Mouse (Mus musculus) bone marrow macrophage, adult 2 months (primary cell): ENCODE data around the gene Zbtb16. TPM values are rescaled to one million over a fixed set of nuclear protein-coding genes. Genes with fewer than 3 reads are reported as not detected.

ENCODE experiments used
- H3K27ac ChIP-seq: 2 replicates; pipeline ENCODE4 v1.5.1; 2012; ENCODE audit warnings: low read depth, low read length; ENCODE audit not compliant: insufficient read depth
- H3K4me1 ChIP-seq: 2 replicates; pipeline ENCODE4 v1.6.1; 2012; ENCODE audit warnings: low read length; ENCODE audit not compliant: control insufficient read depth, insufficient read depth
- H3K4me3 ChIP-seq: 2 replicates; pipeline ENCODE4 v1.5.1; 2012; ENCODE audit warnings: mild to moderate bottlenecking, low read length, moderate library complexity; ENCODE audit not compliant: insufficient read depth
- CTCF ChIP-seq: IDR thresholded peaks from 2 replicates; pipeline ENCODE4 v1.5.1; 2012; ENCODE audit warnings: low read depth, mild to moderate bottlenecking, low read length, moderate library complexity
- POLR2A ChIP-seq: IDR thresholded peaks from 2 replicates; pipeline ENCODE4 v1.6.1; 2012; ENCODE audit warnings: mild to moderate bottlenecking, low read depth, low read length, borderline replicate concordance
- polyA plus RNA-seq: library from polyadenylated mRNA; stranded (reverse); fragments of >200 nt; gene quantifications from 2 replicates; pipeline ENCODE4 v1.2.4, GENCODE M21; 2012; ENCODE audit not compliant: missing spikeins, insufficient read depth, insufficient read length

Zbtb16 gene
- polyA plus RNA-seq, 1 experiment, result 2.9 TPM

DNA sequence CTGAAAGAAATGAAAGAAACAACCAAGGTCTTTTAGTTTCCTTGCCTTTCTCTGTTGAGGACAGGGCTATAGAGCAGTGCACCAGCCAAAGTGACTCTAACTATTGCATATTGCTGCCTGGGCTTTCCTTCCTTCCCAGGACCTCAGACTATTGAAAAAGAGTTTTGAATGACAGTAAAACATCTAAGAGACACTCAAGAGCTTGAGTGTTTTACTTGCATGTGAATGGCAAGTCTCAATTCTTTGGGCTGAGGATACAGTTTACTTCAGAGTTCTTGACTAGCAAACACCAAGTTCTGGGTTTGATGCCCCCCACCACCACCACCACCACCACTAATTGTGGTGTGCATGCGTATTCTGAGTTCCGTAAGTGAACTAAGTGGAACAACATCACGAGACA lies 3.5 kb upstream of the Zbtb16 start:
- Histone ChIP-seq H3K4me3 (no peak overlapping the region), H3K27ac (no peak overlapping the region), H3K4me1 (no peaks in the 10 kb centered on the region)
- no peak for TF ChIP-seq CTCF
- no peak for TF ChIP-seq POLR2A

DNA sequence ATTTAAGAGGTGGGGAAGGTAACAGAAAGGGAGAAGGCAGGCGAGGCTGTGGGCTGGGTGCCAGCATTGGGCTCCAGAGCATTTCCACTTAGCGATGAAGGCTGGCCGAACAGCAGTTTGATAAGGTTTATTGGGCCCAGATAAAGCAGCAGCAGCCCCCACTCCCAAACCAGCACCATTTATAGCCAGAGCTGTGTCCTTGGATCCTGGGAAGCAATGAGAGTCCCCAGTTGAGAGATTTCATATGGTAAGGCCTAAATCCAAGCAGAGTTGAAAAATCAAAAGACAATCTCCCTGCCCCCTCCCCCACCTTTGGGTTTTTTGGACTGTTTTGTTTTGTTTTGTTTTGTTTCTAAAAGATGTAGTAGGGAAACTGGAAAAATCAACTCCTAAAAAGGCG lies 2.3 kb upstream of the Zbtb16 start:
- no peaks in the 10 kb centered on the region for H3K4me1 ChIP-seq
- no peak for TF ChIP-seq POLR2A
- no peak for TF ChIP-seq CTCF
- H3K27ac ChIP-seq, result no peak overlapping the region
- no peak overlapping the region for H3K4me3 ChIP-seq

DNA sequence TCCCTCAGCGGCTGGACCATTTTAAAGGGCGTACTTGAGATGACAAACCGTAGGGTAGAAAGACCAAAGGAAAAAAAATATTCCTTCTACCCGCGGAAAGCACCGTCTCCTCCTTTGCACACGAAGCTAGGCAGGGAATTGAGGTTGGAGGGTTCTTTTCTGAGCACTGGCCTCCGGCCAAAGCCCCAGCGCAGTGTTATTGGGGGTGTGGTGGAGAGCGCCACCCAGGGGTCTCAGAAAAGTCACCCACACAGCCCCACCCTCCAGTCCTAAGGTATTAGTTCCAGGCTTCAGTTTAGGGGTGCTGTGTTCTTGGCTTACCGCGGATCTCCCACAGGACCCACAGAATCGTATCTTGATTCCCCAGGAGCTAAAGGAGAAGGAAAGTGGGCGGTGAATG lies 1.2 kb upstream of the Zbtb16 start:
- Histone ChIP-seq H3K4me1 (no peaks in the 10 kb centered on the region), H3K4me3 (no peak overlapping the region), H3K27ac (no peak overlapping the region)
- no peak for TF ChIP-seq POLR2A
- TF ChIP-seq CTCF, result no peak

DNA sequence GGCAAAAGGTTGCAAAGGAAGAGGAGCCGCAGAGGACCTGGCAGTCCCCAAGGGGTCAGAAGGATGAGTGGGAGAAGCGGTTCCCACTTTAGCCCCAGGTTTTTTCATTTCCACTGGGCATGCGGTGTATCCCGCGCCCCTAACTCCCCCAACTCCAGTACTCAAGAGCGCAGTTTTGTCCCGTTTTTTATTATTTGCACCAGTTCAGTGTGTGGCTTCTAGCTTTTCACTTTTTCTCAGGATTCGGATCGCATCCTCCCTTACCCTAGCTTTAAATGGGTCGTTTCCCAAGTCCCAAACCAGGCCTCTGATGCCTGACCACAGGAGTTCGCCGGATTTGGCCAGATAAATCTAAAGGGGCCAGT lies 526 bp upstream of the Zbtb16 start:
- H3K4me3 ChIP-seq, result peak overlapping the region; percentile 57; the same call in 1 of the 2 replicates
- H3K4me1 ChIP-seq, result no peaks in the 10 kb centered on the region
- no peak overlapping the region for H3K27ac ChIP-seq
- TF ChIP-seq POLR2A (no peak), CTCF (no peak)

DNA sequence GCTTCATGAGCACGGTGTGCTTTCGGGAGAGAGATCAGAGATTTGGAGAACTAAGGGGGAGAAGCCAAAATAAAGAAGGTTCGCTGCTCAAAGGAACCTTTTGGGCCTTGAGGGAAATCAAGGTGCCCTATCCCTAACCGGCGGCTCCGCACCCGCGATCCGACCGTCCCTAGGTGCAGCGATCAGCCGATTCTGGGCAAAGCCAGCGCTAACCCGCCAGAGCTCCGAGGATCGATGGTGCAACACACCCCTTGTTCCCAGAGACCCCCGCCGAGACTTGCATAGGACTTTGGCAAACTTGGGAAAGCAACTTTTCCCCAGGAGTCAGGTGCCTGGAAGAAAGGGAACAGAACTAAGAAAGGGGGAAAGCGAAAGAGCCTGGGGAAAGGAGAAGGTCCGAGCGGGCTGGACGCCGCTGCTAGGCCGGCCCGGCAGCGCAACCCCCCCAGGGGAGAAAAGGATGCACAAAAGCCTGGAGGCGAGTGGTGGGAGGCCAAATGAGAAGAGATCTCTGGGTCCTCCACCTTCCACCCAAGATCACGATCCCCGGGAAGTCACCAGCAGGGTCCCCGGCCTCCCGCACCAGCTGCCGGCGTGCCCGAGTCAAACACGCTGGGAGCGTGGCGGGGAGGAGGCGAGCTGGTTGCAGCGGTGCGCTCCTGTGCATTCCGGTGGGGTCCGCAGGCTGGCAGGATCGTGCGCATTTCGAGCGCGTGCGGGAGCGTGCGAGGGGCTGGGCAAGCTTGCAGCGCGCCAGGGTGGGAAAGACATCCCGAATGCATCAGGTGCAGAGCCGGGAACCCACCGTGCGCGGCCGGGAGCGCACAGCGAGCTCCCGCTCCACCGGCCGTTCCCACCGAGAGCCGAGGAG lies 1.2 kb downstream of the Zbtb16 start:
- TF ChIP-seq CTCF (no peak), POLR2A (no peak)
- H3K4me3 ChIP-seq, result peak overlapping the region; percentile 57
- no peak overlapping the region for H3K27ac ChIP-seq
- H3K4me1 ChIP-seq, result no peaks in the 10 kb centered on the region

DNA sequence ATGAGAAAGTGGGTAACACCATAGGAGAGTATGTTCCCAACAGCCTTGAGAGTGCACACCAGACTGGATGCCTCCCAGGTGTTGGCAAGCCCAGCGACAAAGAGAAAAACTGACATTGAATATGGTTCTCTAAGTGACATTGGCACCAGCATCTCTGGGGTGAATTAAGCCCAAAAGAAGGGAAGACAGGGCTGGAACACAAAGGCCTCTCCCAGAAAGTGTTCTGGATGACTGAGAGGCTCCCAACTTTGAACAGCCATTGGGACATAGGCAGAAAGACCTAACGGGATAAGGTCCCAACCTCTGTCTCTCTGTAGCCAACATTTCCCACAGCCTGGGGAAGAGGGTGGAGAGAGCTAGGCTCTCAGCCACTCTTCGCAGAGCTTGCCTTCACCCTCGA lies 2.0 kb downstream of the Zbtb16 start:
- TF ChIP-seq CTCF (no peak), POLR2A (no peak)
- Histone ChIP-seq H3K4me3 (no peak overlapping the region), H3K4me1 (no peaks in the 10 kb centered on the region), H3K27ac (no peak overlapping the region)

DNA sequence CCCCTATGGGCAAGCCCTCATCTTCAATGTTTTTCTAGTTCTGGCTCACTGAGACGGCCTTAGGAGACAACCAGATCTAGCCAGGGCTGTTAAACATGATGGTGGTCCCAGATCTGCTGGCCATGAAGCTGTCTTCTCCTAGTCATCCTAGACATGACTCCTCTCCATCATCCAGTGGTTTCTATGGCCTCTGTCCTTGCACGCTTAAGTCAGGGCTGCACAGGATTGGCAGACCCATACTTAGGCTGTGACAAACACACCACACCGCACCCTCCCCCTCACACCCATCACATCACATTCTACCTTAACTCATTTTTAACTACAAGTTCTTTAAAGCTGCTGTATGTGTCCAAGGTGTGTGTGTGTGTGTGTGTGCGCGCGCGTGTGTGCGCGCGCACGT lies 2.5 kb downstream of the Zbtb16 start:
- Histone ChIP-seq H3K4me3 (no peak overlapping the region), H3K27ac (no peak overlapping the region), H3K4me1 (no peaks in the 10 kb centered on the region)
- TF ChIP-seq POLR2A (no peak), CTCF (no peak)

DNA sequence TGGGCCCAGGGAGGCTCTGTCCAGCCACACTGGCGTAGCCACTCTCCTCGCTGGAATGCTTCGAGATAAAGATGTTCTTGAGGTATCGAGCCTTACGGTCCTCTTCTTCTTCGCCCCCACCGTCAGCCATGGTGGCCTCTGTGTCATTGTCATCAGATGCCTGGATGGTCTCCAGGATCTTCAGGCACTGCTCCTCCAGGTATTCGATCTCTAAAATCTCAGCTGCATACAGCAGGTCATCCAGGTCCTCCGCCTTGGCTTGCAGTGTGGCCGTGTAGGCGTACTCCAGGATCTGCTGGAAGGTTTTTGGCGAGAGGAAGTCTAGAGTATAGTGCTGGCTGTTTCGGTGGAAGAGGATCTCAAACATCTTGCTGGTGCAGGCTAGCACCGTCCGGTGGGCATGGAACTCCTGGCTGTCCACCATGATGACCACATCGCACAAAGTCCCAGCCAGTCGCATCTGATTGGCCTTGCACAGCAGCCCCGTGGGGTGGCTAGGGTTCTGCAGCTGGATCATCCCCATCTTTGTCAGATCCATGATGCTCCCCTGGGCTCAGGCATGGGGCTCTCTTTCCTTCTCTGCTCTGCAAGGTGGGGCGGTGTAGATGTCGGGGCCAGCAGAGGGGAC lies 3.4 kb downstream of the Zbtb16 start:
- TF ChIP-seq CTCF, result no peak
- no peak for TF ChIP-seq POLR2A
- Histone ChIP-seq H3K4me1 (no peaks in the 10 kb centered on the region), H3K4me3 (no peak overlapping the region), H3K27ac (no peak overlapping the region)

DNA sequence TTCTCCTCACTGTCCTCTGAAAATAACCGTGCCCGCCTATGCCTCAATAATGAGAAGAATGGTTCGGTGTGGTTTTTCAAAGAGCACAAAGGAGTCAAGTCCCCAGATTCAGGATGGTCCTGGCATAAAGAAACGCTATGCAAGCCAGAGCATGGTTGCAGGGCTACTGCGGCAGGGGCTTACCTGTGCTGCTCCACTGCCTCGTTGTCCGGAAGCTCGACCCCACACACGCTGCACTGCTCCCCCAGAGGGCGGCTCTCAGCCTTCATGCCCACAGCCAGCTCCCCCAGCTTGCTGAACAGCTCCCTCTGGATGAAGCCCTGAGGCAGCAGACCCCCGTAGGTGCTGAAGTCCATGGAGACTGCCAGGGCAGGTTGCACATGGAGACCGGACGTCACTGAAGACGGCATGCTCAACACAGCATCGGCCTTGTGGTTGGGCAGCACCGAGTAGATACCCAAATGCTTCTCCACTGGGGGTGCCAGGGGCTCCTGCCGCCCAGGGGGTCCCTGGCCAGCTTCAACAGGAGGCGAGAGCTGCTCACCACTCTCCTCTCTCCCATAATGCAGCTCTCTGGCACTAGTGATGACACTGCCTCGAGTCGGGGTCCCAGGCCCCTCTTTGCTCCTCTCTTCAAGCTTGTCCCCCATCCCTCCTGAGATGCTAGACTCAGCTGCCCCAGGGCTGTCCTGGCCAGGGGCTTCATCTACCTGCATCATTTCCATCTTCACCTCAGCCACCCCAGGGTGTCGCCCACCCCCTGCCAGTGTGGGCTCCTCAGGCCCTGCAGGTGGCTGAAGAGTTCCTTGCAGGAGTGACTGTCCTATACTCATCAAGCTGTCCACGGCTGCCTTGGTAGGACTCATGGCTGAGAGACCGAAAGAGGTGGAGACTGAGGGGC lies 4.2 kb downstream of the Zbtb16 start:
- H3K4me1 ChIP-seq, result no peaks in the 10 kb centered on the region
- H3K4me3 ChIP-seq, result no peak overlapping the region
- TF ChIP-seq CTCF, result no peak

DNA sequence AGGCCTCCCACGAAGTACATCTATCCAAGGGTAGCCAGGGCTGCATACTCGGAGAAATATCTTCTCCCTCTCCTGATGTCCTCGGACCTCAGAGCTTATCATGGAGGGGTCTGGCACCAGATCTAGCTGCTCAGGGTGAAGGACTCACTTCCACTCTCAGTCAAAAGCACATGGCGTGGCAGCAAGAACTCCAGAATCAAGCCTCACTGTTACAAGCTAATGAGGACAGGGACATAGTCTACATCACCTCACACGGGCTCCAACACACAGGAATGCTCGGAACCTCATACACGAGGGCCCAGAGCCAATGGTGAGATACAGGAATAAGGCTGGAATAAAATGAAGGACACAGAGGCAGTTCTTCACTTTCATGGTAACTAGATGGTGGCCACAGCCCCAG lies 7.2 kb downstream of the Zbtb16 start:
- no peak overlapping the region for H3K27ac ChIP-seq
- H3K4me1 ChIP-seq, result peaks cover 2% of the 10 kb centered on the region
- H3K4me3 ChIP-seq, result no peak overlapping the region
- TF ChIP-seq POLR2A (no peak), CTCF (no peak)

More for the DNA sequence above, 4.2 kb downstream of the Zbtb16 start:
- H3K27ac ChIP-seq, result no peak overlapping the region

DNA sequence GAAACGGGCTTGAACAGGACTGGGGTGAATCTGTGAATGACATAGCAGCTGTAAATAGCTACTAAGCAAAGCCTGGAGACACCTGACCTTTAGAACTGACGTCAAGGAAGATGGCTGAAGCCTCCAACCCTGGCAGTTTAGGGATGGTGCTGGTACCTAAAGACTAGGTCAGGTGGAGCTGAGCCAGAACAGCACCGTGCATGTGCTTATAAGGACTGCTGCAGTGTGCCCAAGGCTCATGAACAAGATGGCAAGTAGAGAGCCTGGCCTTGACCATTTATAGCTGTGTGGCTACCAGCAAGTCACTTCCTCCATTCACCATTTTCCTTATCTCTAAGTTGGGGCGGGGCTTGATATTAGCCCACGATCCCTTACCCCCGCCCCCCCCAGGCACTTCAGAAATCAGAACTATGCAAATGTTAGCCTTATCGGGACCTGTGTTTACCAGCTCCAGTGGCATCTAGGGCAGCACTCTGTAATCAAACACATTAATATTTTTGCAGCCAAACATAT lies 9.6 kb downstream of the Zbtb16 start:
- TF ChIP-seq CTCF (no peak), POLR2A (no peak)
- peaks cover 8% of the 10 kb centered on the region for H3K4me1 ChIP-seq

More for the DNA sequence above, 9.6 kb downstream of the Zbtb16 start:
- H3K27ac ChIP-seq, result no peak overlapping the region
- no peak overlapping the region for H3K4me3 ChIP-seq
